Mouse (Mus musculus) adrenal gland, postnatal 25 days (tissue): ENCODE measurements around the gene Mphosph10. TPM values are rescaled to one million over a fixed set of nuclear protein-coding genes. Genes with fewer than 3 reads are reported as not detected.

ENCODE experiments used
- DNase-seq: peaks from one replicate; pipeline ENCODE4 v3.0.0; 2021; ENCODE audit warnings: mixed read lengths
- total RNA-seq: library from RNA; stranded (reverse); gene quantifications from 2 replicates; pipeline ENCODE4 v1.2.3, GENCODE M21; 2021

Mphosph10 gene
- total RNA-seq, 1 experiment from 2014 or later: 23.6 TPM

DNA sequence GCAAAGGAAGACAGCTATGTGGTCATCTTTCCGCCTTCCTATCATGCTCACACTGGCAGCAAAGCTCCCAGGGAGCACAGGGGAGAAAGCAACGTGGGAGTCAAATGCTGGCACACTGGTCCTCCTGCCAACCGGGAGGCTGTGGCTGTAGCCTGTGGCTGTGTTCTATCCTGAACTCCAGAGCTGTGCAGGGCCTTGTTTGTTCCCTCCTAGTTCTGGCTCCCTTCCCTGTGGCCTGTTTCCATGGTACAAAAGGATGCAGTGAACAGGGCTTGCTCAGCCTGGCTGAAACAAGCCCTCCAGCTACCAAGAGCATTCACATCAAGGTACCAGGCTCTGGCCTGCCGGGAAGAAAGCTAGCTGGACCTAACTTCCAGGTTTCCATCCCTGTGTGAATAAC is 41.0 kb downstream of the Mphosph10 start:
- DNase-seq: no peak

DNA sequence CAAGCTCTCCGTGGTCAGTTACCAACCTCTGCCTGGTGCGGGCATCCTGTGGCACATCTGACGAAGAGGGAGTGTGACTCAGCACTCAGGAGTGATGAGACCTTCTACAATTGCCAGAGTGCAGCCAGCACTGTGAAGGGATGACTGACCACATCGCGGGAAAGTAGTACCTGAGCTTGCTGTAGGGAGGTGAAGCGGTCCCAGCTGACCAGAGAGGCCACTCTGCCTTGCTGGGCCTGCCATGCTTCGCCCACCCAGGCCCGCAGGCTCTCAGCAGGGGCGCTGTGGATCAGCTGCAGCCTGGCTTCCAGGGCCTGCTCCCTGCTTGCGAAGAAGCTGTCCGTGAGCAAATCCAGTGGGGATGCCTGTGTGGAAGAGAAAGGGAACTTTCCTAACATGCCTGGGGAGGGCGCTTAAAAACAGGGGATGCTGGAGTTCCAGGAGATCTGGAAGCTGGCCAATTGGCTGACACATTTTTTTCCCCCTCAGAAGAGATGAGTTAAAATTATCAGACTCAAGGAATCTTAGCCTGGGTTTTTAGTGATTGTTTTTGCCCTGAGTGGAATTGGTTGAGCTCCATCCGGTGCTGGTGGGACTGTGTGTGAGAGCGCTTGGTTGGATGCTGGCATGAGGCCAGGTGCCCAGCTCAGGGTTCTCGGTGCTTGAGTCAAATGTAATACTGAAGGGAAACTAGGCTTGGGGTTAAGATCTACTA is 42.8 kb downstream of the Mphosph10 start:
- DNase-seq: no peak

DNA sequence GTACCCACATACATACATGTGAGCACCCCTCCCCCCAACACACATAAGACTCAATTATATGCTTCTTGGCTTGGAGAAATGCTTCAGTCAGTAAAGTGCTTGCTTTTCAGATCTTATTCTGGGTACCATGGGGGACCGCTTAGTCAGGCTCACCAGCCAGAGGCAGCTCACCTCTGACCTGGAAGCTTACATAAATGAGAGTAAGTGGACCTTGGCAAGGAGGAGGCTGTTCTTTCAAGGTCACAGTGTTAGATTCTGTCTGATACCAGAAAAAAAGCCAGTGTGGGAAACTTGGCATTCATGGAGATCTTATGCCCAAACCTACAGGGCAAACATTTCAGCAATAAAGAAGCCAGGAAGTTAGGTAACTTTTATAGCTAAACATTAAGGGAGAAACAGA is 44.3 kb downstream of the Mphosph10 start:
- no peak for DNase-seq

DNA sequence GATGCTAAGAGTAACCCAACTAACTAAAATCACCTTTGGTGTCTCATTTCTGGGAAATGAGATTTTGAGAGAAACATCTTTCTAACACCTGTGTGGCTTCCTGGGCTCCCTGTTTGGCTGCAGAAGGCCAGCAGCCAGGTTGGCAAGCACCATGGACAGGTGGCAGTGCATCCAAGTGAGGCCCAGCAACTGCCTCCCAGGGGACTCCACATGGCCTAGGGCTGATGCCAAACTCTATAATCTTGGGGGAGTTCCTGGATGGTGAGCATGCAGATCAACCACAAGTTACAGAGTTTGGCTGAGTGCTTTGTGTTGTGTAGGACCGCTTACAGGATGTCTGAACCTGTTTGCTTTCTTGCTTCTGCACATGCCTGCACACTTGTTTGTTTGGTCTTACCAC is 59.4 kb downstream of the Mphosph10 start:
- no peak for DNase-seq

DNA sequence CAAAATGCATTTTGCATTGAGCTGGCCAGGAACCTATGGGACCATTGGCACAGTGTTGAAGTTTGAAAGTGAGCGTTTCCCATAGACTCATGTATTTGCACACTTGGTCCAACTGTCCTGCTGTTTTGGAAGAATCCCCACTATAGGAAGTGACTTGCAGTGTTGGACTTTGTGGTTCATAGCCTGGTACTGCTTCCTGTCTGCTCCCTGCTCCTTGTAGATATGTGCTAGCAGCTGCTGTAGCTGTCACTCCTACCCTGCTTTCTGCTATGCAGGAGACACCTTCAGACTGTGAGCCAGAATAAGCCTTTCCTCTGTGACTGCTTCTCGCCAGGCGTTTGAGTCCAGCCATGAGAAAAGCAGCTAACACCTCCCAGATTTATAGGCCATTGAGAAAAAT is 60.8 kb downstream of the Mphosph10 start:
- no peak for DNase-seq

DNA sequence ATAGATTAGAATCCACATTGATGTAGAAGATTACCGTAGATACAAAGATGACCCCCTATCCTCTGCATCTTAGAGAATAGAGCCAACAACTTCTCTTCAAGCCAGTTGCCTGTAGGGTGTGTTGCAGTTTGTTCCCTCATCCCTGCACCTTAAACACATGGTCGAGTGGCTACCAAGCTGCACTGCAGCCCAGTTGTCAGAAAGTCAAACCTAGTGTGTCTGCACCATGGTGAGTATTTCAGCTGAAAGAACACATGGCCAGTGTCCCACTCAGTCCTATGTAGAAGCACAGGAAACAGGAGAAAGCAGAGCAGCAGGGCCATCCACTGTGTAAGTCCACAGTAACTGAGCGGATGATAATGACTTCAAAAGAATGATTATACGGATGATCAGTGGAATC is 64.6 kb downstream of the Mphosph10 start:
- DNase-seq: no peak

DNA sequence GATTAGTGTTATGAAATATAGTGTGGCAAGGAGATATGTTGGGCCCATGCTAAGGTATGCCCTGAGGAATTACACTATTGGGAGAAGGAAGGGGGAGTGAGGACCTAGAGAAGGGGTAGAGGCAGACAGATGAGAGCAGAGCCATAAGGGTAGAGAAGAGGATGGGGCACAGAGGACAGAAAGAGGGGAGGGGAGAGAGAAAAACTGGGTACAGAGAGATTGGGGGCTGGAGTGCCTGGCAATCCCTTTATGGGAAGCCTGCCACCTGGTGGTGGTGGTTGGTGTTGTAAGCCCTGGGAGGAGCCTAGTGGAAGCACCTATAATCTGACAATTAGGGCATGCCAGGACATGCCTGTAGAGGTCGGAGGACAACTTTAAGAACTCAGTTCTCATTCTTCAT is 65.2 kb downstream of the Mphosph10 start:
- peak; percentile 87 for DNase-seq

Other genes starting within 250 kb of the Mphosph10 start
- gene Trpm1, start 238.4 kb downstream of the Mphosph10 start, total RNA-seq: not detected in 2 replicates
- 22.2 and 37.2 TPM in 2 replicates for gene Mtmr10, start 104.6 kb downstream of the Mphosph10 start, total RNA-seq
- 9.5 and 12.5 TPM in 2 replicates for gene Fan1, start 18.2 kb downstream of the Mphosph10 start, total RNA-seq
- 72.1 and 75.4 TPM in 2 replicates for gene Mcee, start 339 bp upstream of the Mphosph10 start, total RNA-seq
- gene Apba2, start 109.4 kb upstream of the Mphosph10 start, total RNA-seq: not detected in 2 replicates